Mouse (Mus musculus) C2C12 (cell line): Measurements from ENCODE around the gene Syngr1.

Source experiments
- CEBPB ChIP-seq: IDR thresholded peaks from one replicate; pipeline ENCODE4 v1.6.1; 2011; ENCODE audit warnings: low read depth, mild to moderate bottlenecking, control low read depth, moderate library complexity
- CTCF ChIP-seq: IDR thresholded peaks from one replicate; pipeline ENCODE4 v1.5.1; 2011; ENCODE audit not compliant: control insufficient read depth, insufficient read depth, insufficient read length
- MAX ChIP-seq: IDR thresholded peaks from one replicate; pipeline ENCODE4 v1.6.1; 2011; ENCODE audit warnings: mild to moderate bottlenecking, control low read depth
- MYOD1 ChIP-seq: IDR thresholded peaks from one replicate; pipeline ENCODE4 v1.6.1; 2011; ENCODE audit warnings: low read depth; ENCODE audit not compliant: control insufficient read depth, insufficient read length
- USF1 ChIP-seq: IDR thresholded peaks from one replicate; pipeline ENCODE4 v1.6.1; 2011; ENCODE audit warnings: low read depth, mild to moderate bottlenecking, control low read depth, moderate library complexity

- no peak for TF ChIP-seq USF1
- TF ChIP-seq CTCF, result no peak
- TF ChIP-seq MAX, result no peak
- TF ChIP-seq MYOD1, result no peak
- no peak for TF ChIP-seq CEBPB
Measured at GRCm38 (mm10) chr15:80136645-80137044, 45.5 kb downstream of the Syngr1 start.
